Mouse (Mus musculus) brown adipose tissue, adult 24 weeks (tissue): ENCODE results near the gene Serping1. TPM values are rescaled to one million over a fixed set of nuclear protein-coding genes. Genes with fewer than 3 reads are reported as not detected.

ENCODE experiments used
- H3K27ac ChIP-seq: fragments of 200-500 bp; replicated peaks from 2 replicates; pipeline ENCODE4 v1.5.1; 2012; ENCODE audit warnings: low read depth, mild to moderate bottlenecking, low read length
- H3K4me1 ChIP-seq: fragments of 200-500 bp; 2 replicates; pipeline ENCODE4 v1.6.1; 2012; ENCODE audit warnings: low read length, mixed read lengths; ENCODE audit not compliant: control insufficient read depth, insufficient read depth, insufficient read length
- H3K4me3 ChIP-seq: fragments of 200-500 bp; 2 replicates; pipeline ENCODE4 v1.5.1; 2012; ENCODE audit warnings: low read depth, mild to moderate bottlenecking, low read length, moderate library complexity; ENCODE audit not compliant: insufficient read depth
- polyA plus RNA-seq: library from polyadenylated mRNA; stranded (reverse); fragments of >200 nt; gene quantifications from 2 replicates; pipeline ENCODE4 v1.2.4, GENCODE M21; 2012; ENCODE audit not compliant: missing spikeins, insufficient read depth, insufficient read length

Gene Serping1
- polyA plus RNA-seq, 1 experiment = 108 TPM

DNA sequence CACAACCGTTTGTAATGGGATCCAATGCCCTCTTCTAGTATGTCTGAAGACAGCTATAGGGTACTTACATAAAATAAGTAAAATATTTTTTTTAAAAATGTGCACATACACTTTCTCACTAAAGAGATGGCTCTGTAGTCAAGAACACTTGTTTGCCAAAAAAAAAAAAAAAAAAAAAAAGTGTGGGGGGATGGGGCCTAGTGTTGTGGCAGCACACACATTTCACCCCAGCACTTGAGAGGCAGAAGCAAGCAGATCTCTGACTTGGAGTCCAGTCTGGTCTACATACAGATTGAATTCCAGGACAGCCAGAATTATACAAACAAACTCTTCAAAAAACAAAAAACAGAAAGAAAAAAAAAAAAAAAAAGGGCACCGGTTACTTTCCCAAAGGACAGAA is 54.5 kb downstream of the Serping1 start:
- Histone ChIP-seq H3K4me3 (no peak overlapping the region), H3K4me1 (peaks cover 5% of the 10 kb centered on the region), H3K27ac (no peak overlapping the region)

DNA sequence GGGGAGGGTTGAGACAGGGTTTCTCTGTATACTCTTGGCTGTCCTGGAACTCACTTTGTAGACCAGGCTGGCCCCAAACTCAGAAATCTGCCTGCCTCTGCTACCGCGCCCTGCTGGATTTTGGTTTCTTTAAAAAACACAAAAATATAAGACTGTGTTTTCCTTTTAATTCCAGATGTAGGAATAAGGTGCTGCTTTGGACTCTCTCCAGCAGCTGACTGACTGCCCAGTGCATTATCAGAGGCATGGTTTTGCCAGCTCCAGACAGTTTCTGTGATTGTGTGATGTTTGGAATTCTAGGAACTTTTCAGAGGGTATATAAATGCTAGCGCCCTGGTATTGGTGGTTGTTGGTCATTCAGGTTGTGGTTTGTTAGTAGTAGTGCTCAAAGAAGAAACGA is 57.9 kb downstream of the Serping1 start:
- no peak overlapping the region for H3K4me3 ChIP-seq
- no peak overlapping the region for H3K27ac ChIP-seq
- peaks cover 3% of the 10 kb centered on the region; the same call in 1 of the 2 replicates for H3K4me1 ChIP-seq

DNA sequence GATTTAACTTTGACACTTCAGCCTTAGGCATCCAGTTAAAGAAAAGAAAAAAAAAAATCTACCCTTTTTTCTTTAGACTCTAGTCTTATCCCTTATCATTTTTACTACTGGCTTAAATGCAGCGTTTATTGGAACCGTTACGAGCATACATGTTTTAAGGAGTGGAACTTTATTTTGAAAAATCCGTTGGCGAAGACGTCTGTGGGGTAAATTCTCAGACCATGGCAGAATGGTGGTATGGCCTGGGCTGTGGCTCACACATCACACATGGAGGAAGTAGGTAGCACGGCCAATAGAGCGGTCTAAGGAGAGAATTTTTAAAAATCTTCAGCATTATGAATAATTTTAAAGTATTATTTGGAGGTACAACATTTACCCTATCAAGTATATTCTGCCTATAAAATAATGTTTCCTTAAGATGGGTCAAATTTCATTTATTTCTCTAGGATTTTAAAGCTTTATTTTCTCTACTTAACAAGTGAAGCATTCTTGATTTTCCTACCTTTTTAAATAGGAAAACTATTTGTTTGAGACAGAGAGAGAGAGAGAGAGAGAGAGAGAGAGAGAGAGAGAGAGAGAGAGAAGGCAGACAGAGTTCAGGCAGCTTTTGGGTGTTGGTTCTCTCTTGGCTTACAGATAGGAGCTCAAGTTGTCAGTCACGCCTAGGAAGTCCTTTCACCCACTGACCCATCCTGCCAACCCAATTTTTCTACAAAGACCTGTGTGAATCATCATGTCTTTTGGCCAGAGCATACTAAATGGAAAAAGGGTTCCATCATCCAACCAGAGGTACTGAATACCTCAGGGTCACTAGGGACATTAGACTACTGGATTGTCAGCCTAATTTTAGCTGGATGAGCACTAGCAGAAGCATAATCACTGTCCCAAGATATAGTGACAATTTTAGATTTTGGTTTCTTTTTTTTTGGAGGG is 58.6 kb downstream of the Serping1 start:
- H3K4me3 ChIP-seq = peak overlapping the region; percentile 72
- peaks cover 3% of the 10 kb centered on the region; the same call in 1 of the 2 replicates for H3K4me1 ChIP-seq
- peak overlapping the region; percentile 92 for H3K27ac ChIP-seq

- H3K4me3 ChIP-seq = peak overlapping the region; percentile 72
- peaks cover 3% of the 10 kb centered on the region; the same call in 1 of the 2 replicates for H3K4me1 ChIP-seq
- H3K27ac ChIP-seq = peak overlapping the region; percentile 95
Measured at GRCm38 (mm10) chr2:84715562-84716361, 59.5 kb downstream of the Serping1 start.

Other genes starting within 250 kb of the Serping1 start
- gene Ctnnd1, start 124.7 kb downstream of the Serping1 start, polyA plus RNA-seq = 32.5 and 35.3 TPM in 2 replicates
- gene Btbd18, start 116.4 kb downstream of the Serping1 start, polyA plus RNA-seq = not detected in 2 replicates
- 27.5 and 33.4 TPM in 2 replicates for gene Selenoh, start 104.7 kb downstream of the Serping1 start, polyA plus RNA-seq
- gene Gm28635, start 97.4 kb downstream of the Serping1 start, polyA plus RNA-seq = not detected in 2 replicates
- gene Med19, start 97.0 kb downstream of the Serping1 start, polyA plus RNA-seq = 11.5 and 13.0 TPM in 2 replicates
- gene Tmx2, start 96.3 kb downstream of the Serping1 start, polyA plus RNA-seq = 99.9 and 101 TPM in 2 replicates
- 25.5 and 40.4 TPM in 2 replicates for gene Zdhhc5, start 60.3 kb downstream of the Serping1 start, polyA plus RNA-seq
- gene Clp1, start 48.1 kb downstream of the Serping1 start, polyA plus RNA-seq = 9.4 and 13.7 TPM in 2 replicates
- gene Ypel4, start 41.4 kb downstream of the Serping1 start, polyA plus RNA-seq = not detected in 2 replicates
- gene Gm19426, start 31.8 kb downstream of the Serping1 start, polyA plus RNA-seq = not detected in 2 replicates
- gene Ube2l6, start 23.4 kb upstream of the Serping1 start, polyA plus RNA-seq = 4.5 and 15.2 TPM in 2 replicates
- gene Smtnl1, start 47.2 kb upstream of the Serping1 start, polyA plus RNA-seq = 2.7 and 3.0 TPM in 2 replicates
- 125 and 134 TPM in 2 replicates for gene Timm10, start 51.6 kb upstream of the Serping1 start, polyA plus RNA-seq
- gene Slc43a1, start 63.4 kb upstream of the Serping1 start, polyA plus RNA-seq = 2.6 and 3.5 TPM in 2 replicates
- gene Rtn4rl2, start 111.3 kb upstream of the Serping1 start, polyA plus RNA-seq = 1.5 TPM in 1 of 2 replicates, not detected in the other
- 18.5 and 18.6 TPM in 2 replicates for gene Slc43a3, start 161.1 kb upstream of the Serping1 start, polyA plus RNA-seq
- gene Prg2, start 205.0 kb upstream of the Serping1 start, polyA plus RNA-seq = not detected in 2 replicates
- not detected in 2 replicates for gene Prg3, start 212.8 kb upstream of the Serping1 start, polyA plus RNA-seq